13 mouse cellular contexts compared by ENCODE assay signal in genomic region chr2:75423872-75424271, GRCm38 (mm10).
DNase-seq lines count a peak whose midpoint lies in the region; ATAC-seq and TF ChIP-seq lines count a peak whose summit lies in the region.
"Had no signal": no experiment of that assay in that cellular context is flagged by ENCODE, and none has a peak within 500 bp of the region (broad histone marks: within the 10 kb centered on the region; RNA-seq: fewer than 3 reads in every experiment).

No protein-coding gene starts in this region.

- TF ChIP-seq EP300 in MEL (IDR thresholded peaks at IDR 0.05; ENCODE audit: low read depth in 1 of 2, low read length in 2 of 2): no peak
- TF ChIP-seq EP300 in heart, adult 2 months (IDR thresholded peaks at IDR 0.05; ENCODE audit: insufficient read depth, low read depth, low read length): no peak

- no peak for TF ChIP-seq RAD21 in MEL (IDR thresholded peaks at IDR 0.05; ENCODE audit: low read depth, low read length)

- H3K4me3 ChIP-seq in MEL (ENCODE audit: control insufficient read depth in 1 of 2, insufficient read depth in 1 of 2, low read depth in 2 of 2, low read length in 2 of 2): no peak overlapping the region
- H3K4me3 ChIP-seq in embryonic facial prominence, embryonic 10.5 days: no peak overlapping the region
- H3K4me3 ChIP-seq in hindbrain, embryonic 13.5 days: no peak overlapping the region
- H3K4me3 ChIP-seq in midbrain, embryonic 14.5 days (replicated peaks; ENCODE audit: low read depth, low read length): no peak overlapping the region
- no peak overlapping the region for H3K4me3 ChIP-seq in heart, embryonic 11.5 days (ENCODE audit: low read depth, low read length)
- no peak overlapping the region for H3K4me3 ChIP-seq in heart, adult 2 months
- H3K4me3 ChIP-seq: embryonic facial prominence, embryonic 13.5 days; intestine, embryonic 15.5 days; lung, embryonic 15.5 days had no signal

- H3K27ac ChIP-seq in MEL (ENCODE audit: control insufficient read depth, low read depth, low read length): no peak overlapping the region
- 0 out of 2 replicates have a peak overlapping the region, but pooled peaks have one; percentile 30 for H3K27ac ChIP-seq in embryonic facial prominence, embryonic 10.5 days (replicated peaks)
- peak overlapping the region; percentile 88 for H3K27ac ChIP-seq in hindbrain, embryonic 13.5 days
- peak overlapping the region; percentile 86 for H3K27ac ChIP-seq in midbrain, embryonic 14.5 days (replicated peaks; ENCODE audit: low read depth, low read length)
- H3K27ac ChIP-seq in heart, embryonic 11.5 days (ENCODE audit: low read depth, low read length): no peak overlapping the region
- H3K27ac ChIP-seq in heart, adult 2 months: no peak overlapping the region
- H3K27ac ChIP-seq: embryonic facial prominence, embryonic 13.5 days; intestine, embryonic 15.5 days; lung, embryonic 15.5 days had no signal

- no peaks in the 10 kb centered on the region for H3K79me2 ChIP-seq in MEL (ENCODE audit: control insufficient read depth, insufficient read depth, low read length, poor library complexity)
- no peaks in the 10 kb centered on the region for H3K79me2 ChIP-seq in heart, adult 2 months (replicated peaks; ENCODE audit: control insufficient read depth, insufficient read depth, low read length)

- ATAC-seq in hindbrain, embryonic 13.5 days (ENCODE audit: low FRiP score): peak; percentile 69; the same call in 1 of the 2 replicates
- ATAC-seq in midbrain, embryonic 14.5 days (ENCODE audit: low FRiP score, low TSS enrichment): peak; percentile 80; the same call in 1 of the 2 replicates
- no peak for ATAC-seq in heart, embryonic 11.5 days (replicated peaks; ENCODE audit: insufficient number of reproducible peaks, low FRiP score, low TSS enrichment)
- ATAC-seq: intestine, embryonic 15.5 days had no signal

- H3K4me2 ChIP-seq in hindbrain, embryonic 13.5 days: peak overlapping the region; percentile 31
- H3K4me2 ChIP-seq in midbrain, embryonic 14.5 days (ENCODE audit: low read length): peak overlapping the region; percentile 27
- no peak overlapping the region for H3K4me2 ChIP-seq in heart, embryonic 11.5 days
- H3K4me2 ChIP-seq: embryonic facial prominence, embryonic 13.5 days; intestine, embryonic 15.5 days; lung, embryonic 15.5 days had no signal

- no peaks in the 10 kb centered on the region for H3K9me3 ChIP-seq in MEL (replicated peaks; ENCODE audit: insufficient read depth, low read length)
- no peaks in the 10 kb centered on the region for H3K9me3 ChIP-seq in embryonic facial prominence, embryonic 10.5 days
- no peaks in the 10 kb centered on the region for H3K9me3 ChIP-seq in hindbrain, embryonic 13.5 days
- no peaks in the 10 kb centered on the region for H3K9me3 ChIP-seq in midbrain, embryonic 14.5 days (ENCODE audit: control insufficient read depth, low read length)
- no peaks in the 10 kb centered on the region for H3K9me3 ChIP-seq in heart, embryonic 11.5 days (replicated peaks; ENCODE audit: control insufficient read depth, low read length)
- H3K9me3 ChIP-seq: embryonic facial prominence, embryonic 13.5 days; intestine, embryonic 15.5 days; lung, embryonic 15.5 days had no signal

- WGBS in embryonic facial prominence, embryonic 10.5 days: 31% methylated on average over 5 of the region's 5 CpGs
- WGBS in hindbrain, embryonic 13.5 days: 22% methylated on average over 5 of the region's 5 CpGs
- WGBS in midbrain, embryonic 14.5 days: 22% methylated on average over 5 of the region's 5 CpGs
- 31% methylated on average over 5 of the region's 5 CpGs for WGBS in heart, embryonic 11.5 days (ENCODE audit: insufficient replicate concordance)
- WGBS in heart, adult 2 months: 51% methylated on average over 5 of the region's 5 CpGs

- intact Hi-C loops in heart, adult 2 months (cut with DNase I): no loop called here

- no peaks in the 10 kb centered on the region for H3K36me3 ChIP-seq in MEL (ENCODE audit: control insufficient read depth in 1 of 2, insufficient read depth in 2 of 2, low read length in 2 of 2)
- no peaks in the 10 kb centered on the region for H3K36me3 ChIP-seq in embryonic facial prominence, embryonic 10.5 days (replicated peaks)
- H3K36me3 ChIP-seq in hindbrain, embryonic 13.5 days: no peaks in the 10 kb centered on the region
- H3K36me3 ChIP-seq in midbrain, embryonic 14.5 days (ENCODE audit: control insufficient read depth, insufficient read depth, low read length): no peaks in the 10 kb centered on the region
- H3K36me3 ChIP-seq in heart, embryonic 11.5 days (ENCODE audit: control insufficient read depth, insufficient read depth, low read length): no peaks in the 10 kb centered on the region
- no peaks in the 10 kb centered on the region for H3K36me3 ChIP-seq in heart, adult 2 months (ENCODE audit: control insufficient read depth, insufficient read depth, low read length)
- H3K36me3 ChIP-seq: embryonic facial prominence, embryonic 13.5 days; intestine, embryonic 15.5 days; lung, embryonic 15.5 days had no signal

- TF ChIP-seq CTCF in MEL (IDR thresholded peaks at IDR 0.05 in 2 of 3, conservative IDR thresholded peaks at IDR 0.05 in 1 of 3; ENCODE audit: control insufficient read depth in 1 of 3, insufficient read depth in 1 of 3, low read depth in 2 of 3, low read length in 3 of 3, poor library complexity in 1 of 3, severe bottlenecking in 1 of 3): no peak
- TF ChIP-seq CTCF in heart, adult 2 months (IDR thresholded peaks at IDR 0.05): no peak

- no peak overlapping the region for H3K9ac ChIP-seq in MEL (ENCODE audit: control insufficient read depth, low read depth, low read length, poor library complexity, severe bottlenecking)
- H3K9ac ChIP-seq in hindbrain, embryonic 13.5 days: peak overlapping the region; percentile 29; the same call in 1 of the 2 replicates
- H3K9ac ChIP-seq in midbrain, embryonic 14.5 days (replicated peaks; ENCODE audit: low read length): no peak overlapping the region
- H3K9ac ChIP-seq in heart, embryonic 11.5 days (ENCODE audit: low read depth, low read length): no peak overlapping the region
- H3K9ac ChIP-seq in heart, adult 2 months (ENCODE audit: low read depth, low read length): no peak overlapping the region
- H3K9ac ChIP-seq: embryonic facial prominence, embryonic 13.5 days; intestine, embryonic 15.5 days; lung, embryonic 15.5 days had no signal

- H3K4me1 ChIP-seq in MEL (ENCODE audit: control insufficient read depth in 1 of 2, insufficient read depth in 2 of 2, low read length in 2 of 2): no peaks in the 10 kb centered on the region
- peaks cover 35% of the 10 kb centered on the region for H3K4me1 ChIP-seq in embryonic facial prominence, embryonic 10.5 days
- H3K4me1 ChIP-seq in hindbrain, embryonic 13.5 days (replicated peaks): peaks cover 34% of the 10 kb centered on the region
- peaks cover 34% of the 10 kb centered on the region for H3K4me1 ChIP-seq in midbrain, embryonic 14.5 days (ENCODE audit: control insufficient read depth, insufficient read depth, low read length)
- H3K4me1 ChIP-seq in heart, embryonic 11.5 days (ENCODE audit: control insufficient read depth, insufficient read depth, low read length): no peaks in the 10 kb centered on the region
- H3K4me1 ChIP-seq in heart, adult 2 months (ENCODE audit: control insufficient read depth, insufficient read depth, low read length): no peaks in the 10 kb centered on the region
- H3K4me1 ChIP-seq: lung, embryonic 15.5 days had no signal

- peaks cover 6 to 10% of the 10 kb centered on the region in 2 experiments for H3K27me3 ChIP-seq in MEL (ENCODE audit: control insufficient read depth in 1 of 2, insufficient read depth in 2 of 2, low read length in 2 of 2)
- no peaks in the 10 kb centered on the region for H3K27me3 ChIP-seq in embryonic facial prominence, embryonic 10.5 days (replicated peaks; ENCODE audit: low read depth, poor library complexity, severe bottlenecking)
- H3K27me3 ChIP-seq in hindbrain, embryonic 13.5 days: no peaks in the 10 kb centered on the region
- no peaks in the 10 kb centered on the region for H3K27me3 ChIP-seq in midbrain, embryonic 14.5 days (ENCODE audit: control insufficient read depth, insufficient read depth, low read length)
- H3K27me3 ChIP-seq in heart, embryonic 11.5 days (ENCODE audit: control insufficient read depth, insufficient read depth, low read length): no peaks in the 10 kb centered on the region
- H3K27me3 ChIP-seq in heart, adult 2 months (ENCODE audit: control insufficient read depth, insufficient read depth, low read length): no peaks in the 10 kb centered on the region
- H3K27me3 ChIP-seq: intestine, embryonic 15.5 days had no signal

- no peak for TF ChIP-seq POLR2A in MEL (IDR thresholded peaks at IDR 0.05; ENCODE audit: control insufficient read depth in 1 of 2, insufficient read depth in 1 of 2, low read depth in 1 of 2, low read length in 2 of 2, poor library complexity in 1 of 2)
- TF ChIP-seq POLR2A in heart, adult 2 months (IDR thresholded peaks at IDR 0.05; ENCODE audit: insufficient read depth, low read depth, low read length): no peak

- no peak for DNase-seq in MEL (ENCODE audit: low read depth, low spot score)
- peak; percentile 29 for DNase-seq in embryonic facial prominence, embryonic 10.5 days (ENCODE audit: low spot score)
- DNase-seq in midbrain, embryonic 14.5 days: peak; percentile 83
- DNase-seq in right cerebral cortex, adult 18-20 months: no peak
- no peak for DNase-seq in frontal cortex, postnatal 10 days (ENCODE audit: low spot score in 2 of 2)
- no peak for DNase-seq in heart, adult 2 months
- DNase-seq: gastrocnemius, postnatal 36 days; right cerebral cortex, postnatal 4 days had no signal

TF ChIP-seq in MEL, 35 proteins besides CTCF, POLR2A, EP300 and RAD21:
- peak; percentile 42; the same call in 1 of the 2 replicates for TF ChIP-seq USF1 (IDR thresholded peaks at IDR 0.05; ENCODE audit: low read depth, low read length)
- no peak for TF ChIP-seq GATA1 (IDR thresholded peaks at IDR 0.05; ENCODE audit: low read depth, low read length)

Comparison
In these comparisons a context has a peak if more than half of its experiments do, and no peak if none do; other contexts are left out.
1. DNase-seq: peak in embryonic facial prominence, embryonic 10.5 days (single experiment) and midbrain, embryonic 14.5 days (single experiment); none in MEL (single experiment), right cerebral cortex, adult 18-20 months (single experiment), frontal cortex, postnatal 10 days (0 of 2) and heart, adult 2 months (0 of 2).
2. H3K27ac ChIP-seq: peak in embryonic facial prominence, embryonic 10.5 days (single experiment), hindbrain, embryonic 13.5 days (single experiment) and midbrain, embryonic 14.5 days (single experiment); none in MEL (single experiment), heart, embryonic 11.5 days (single experiment) and heart, adult 2 months (single experiment).